Mouse (Mus musculus): ENCODE data around the gene Cavin1. TPM values are rescaled to one million over a fixed set of nuclear protein-coding genes. Genes with fewer than 3 reads are reported as not detected.
A peak's percentile ranks its signal among the peaks of the same experiment; 100 is the strongest.

The Cavin1 gene
- polyA plus RNA-seq, 1 experiment, result 284 TPM

DNA sequence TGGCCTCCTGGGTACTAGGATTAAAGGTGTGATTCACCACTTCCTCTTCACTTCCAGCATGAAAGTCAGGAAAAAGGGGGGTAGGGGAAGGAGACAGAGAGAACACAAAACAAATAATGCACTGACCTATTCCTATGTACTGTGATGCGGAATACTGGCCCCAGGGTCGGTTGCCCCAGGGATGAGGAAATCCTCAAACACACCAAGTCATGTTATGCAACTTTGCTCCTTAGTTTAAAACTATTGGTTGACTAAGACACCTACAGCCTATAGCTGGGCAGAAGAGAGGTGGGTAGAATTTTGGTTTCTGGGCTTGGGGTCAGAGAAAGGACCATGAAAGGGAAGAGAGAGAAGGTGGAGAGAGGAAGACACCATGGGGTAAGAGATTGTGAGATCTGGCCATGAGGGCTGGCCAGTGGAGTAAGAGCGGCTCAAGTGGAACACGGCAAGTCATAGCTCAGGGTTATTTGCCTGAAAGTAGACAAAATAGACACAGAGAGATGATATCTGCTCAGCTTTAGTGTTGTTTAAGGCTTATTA is 54.2 kb downstream of the Cavin1 start:
- peaks cover 49% of the 10 kb centered on the region for H3K79me2 ChIP-seq (ENCODE audit: control insufficient read depth, insufficient read depth)
- H3K4me2 ChIP-seq (ENCODE audit: low read depth), result no peak overlapping the region
- H3K4me3 ChIP-seq, result no peak overlapping the region
- H3K27me3 ChIP-seq (ENCODE audit: control insufficient read depth, insufficient read depth, insufficient read length), result no peaks in the 10 kb centered on the region
- TF ChIP-seq POLR2A (IDR thresholded peaks at IDR 0.05; ENCODE audit: insufficient read length, low read depth), result no peak
- no peak for TF ChIP-seq MYOG (IDR thresholded peaks at IDR 0.05; ENCODE audit: control insufficient read depth in 1 of 3, insufficient read depth in 1 of 3, insufficient read length in 2 of 3, low read depth in 2 of 3)
- TF ChIP-seq TCF3 (IDR thresholded peaks at IDR 0.05; ENCODE audit: insufficient read length, low read depth), result no peak
- TF ChIP-seq POLR2AphosphoS2 (IDR thresholded peaks at IDR 0.05; ENCODE audit: insufficient read length, low read depth), result no peak
- TF ChIP-seq MYOD1 (IDR thresholded peaks at IDR 0.05; ENCODE audit: control insufficient read depth in 1 of 3, insufficient read length in 2 of 3, low read depth in 2 of 3), result no peak
- no peak for TF ChIP-seq E2F4 (IDR thresholded peaks at IDR 0.05; ENCODE audit: insufficient read depth)
- H3K36me3 ChIP-seq (ENCODE audit: control insufficient read depth, insufficient read depth), result peaks cover 8% of the 10 kb centered on the region
- H3ac ChIP-seq (ENCODE audit: control insufficient read depth, insufficient read length), result no peak overlapping the region

DNA sequence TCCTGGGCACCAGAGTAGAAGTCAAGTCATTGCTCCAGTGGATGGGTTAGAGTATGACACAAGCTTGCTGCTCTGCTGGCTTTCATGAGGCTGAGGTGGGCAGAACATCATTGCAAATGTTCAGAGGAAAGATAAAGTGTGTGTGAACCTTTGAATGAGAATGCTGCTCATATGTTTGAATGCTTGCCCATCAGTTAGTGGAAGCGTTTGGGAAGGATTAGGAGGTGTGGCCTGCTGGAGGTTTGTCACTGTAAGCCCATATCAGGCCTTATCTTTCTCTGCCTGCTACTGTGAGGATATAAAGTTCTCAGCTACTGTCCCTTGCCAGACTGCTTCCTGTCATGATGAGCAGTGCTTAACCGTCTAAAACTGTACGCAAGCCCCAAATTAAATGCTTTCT is 55.6 kb downstream of the Cavin1 start:
- Histone ChIP-seq H3K79me2 (ENCODE audit: control insufficient read depth, insufficient read depth) (peaks cover 39% of the 10 kb centered on the region), H3ac (ENCODE audit: control insufficient read depth, insufficient read length) (no peak overlapping the region), H3K27me3 (ENCODE audit: control insufficient read depth, insufficient read depth, insufficient read length) (no peaks in the 10 kb centered on the region), H3K4me2 (ENCODE audit: low read depth) (no peak overlapping the region), H3K4me3 (no peak overlapping the region), H3K36me3 (ENCODE audit: control insufficient read depth, insufficient read depth) (peaks cover 16% of the 10 kb centered on the region)
- TF ChIP-seq SRF (IDR thresholded peaks at IDR 0.05; ENCODE audit: control insufficient read depth, insufficient read length, low read depth) (no peak), REST (IDR thresholded peaks at IDR 0.05; ENCODE audit: insufficient read depth, insufficient read length) (no peak), E2F4 (IDR thresholded peaks at IDR 0.05; ENCODE audit: insufficient read depth) (no peak), TCF3 (IDR thresholded peaks at IDR 0.05; ENCODE audit: insufficient read length, low read depth) (no peak), MAX (IDR thresholded peaks at IDR 0.05; ENCODE audit: low read depth) (no peak), POLR2A (IDR thresholded peaks at IDR 0.05; ENCODE audit: insufficient read length, low read depth) (no peak), MYOD1 (IDR thresholded peaks at IDR 0.05; ENCODE audit: control insufficient read depth in 1 of 3, insufficient read length in 2 of 3, low read depth in 2 of 3) (no peak), TCF12 (IDR thresholded peaks at IDR 0.05; ENCODE audit: insufficient read depth, poor library complexity, severe bottlenecking) (no peak), POLR2AphosphoS2 (IDR thresholded peaks at IDR 0.05; ENCODE audit: insufficient read length, low read depth) (no peak), USF1 (IDR thresholded peaks at IDR 0.05; ENCODE audit: low read depth) (no peak), CEBPB (IDR thresholded peaks at IDR 0.05; ENCODE audit: insufficient read depth, poor library complexity, severe bottlenecking) (no peak), MYOG (IDR thresholded peaks at IDR 0.05; ENCODE audit: control insufficient read depth in 1 of 3, insufficient read depth in 1 of 3, insufficient read length in 2 of 3, low read depth in 2 of 3) (no peak)

DNA sequence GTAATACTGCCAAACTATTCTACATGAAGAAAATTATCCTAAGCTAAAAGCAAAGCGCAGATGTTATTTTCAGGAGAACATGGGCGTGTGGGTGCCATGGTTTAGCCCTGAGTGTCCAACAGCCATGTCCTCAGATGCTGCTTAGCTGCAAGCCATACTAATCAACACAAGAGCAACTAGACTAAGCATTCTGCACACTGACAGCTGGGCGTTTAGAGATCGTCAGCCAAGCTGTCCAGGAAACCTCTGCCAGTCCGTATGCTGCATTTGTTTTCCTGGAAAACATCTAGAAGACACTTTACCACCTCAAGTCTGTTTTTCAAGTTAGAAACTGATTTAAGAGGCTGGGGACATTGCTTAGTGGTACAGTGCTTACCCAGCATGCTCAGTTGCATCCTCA is 56.3 kb downstream of the Cavin1 start:
- TF ChIP-seq POLR2A (IDR thresholded peaks at IDR 0.05; ENCODE audit: insufficient read length, low read depth) (no peak), MYOD1 (IDR thresholded peaks at IDR 0.05; ENCODE audit: control insufficient read depth in 1 of 3, insufficient read length in 2 of 3, low read depth in 2 of 3) (peak; percentile 6 to 77 (median 53)), MAX (IDR thresholded peaks at IDR 0.05; ENCODE audit: low read depth) (no peak), POLR2AphosphoS2 (IDR thresholded peaks at IDR 0.05; ENCODE audit: insufficient read length, low read depth) (no peak), E2F4 (IDR thresholded peaks at IDR 0.05; ENCODE audit: insufficient read depth) (no peak), TCF12 (IDR thresholded peaks at IDR 0.05; ENCODE audit: insufficient read depth, poor library complexity, severe bottlenecking) (no peak), MYOG (IDR thresholded peaks at IDR 0.05; ENCODE audit: control insufficient read depth in 1 of 3, insufficient read depth in 1 of 3, insufficient read length in 2 of 3, low read depth in 2 of 3) (peak in 2 of 3 experiments; percentile 83 to 86), USF1 (IDR thresholded peaks at IDR 0.05; ENCODE audit: low read depth) (no peak), SRF (IDR thresholded peaks at IDR 0.05; ENCODE audit: control insufficient read depth, insufficient read length, low read depth) (no peak), REST (IDR thresholded peaks at IDR 0.05; ENCODE audit: insufficient read depth, insufficient read length) (no peak), TCF3 (IDR thresholded peaks at IDR 0.05; ENCODE audit: insufficient read length, low read depth) (peak; percentile 20), CEBPB (IDR thresholded peaks at IDR 0.05; ENCODE audit: insufficient read depth, poor library complexity, severe bottlenecking) (no peak)
- H3K79me2 ChIP-seq (ENCODE audit: control insufficient read depth, insufficient read depth), result peaks cover 36% of the 10 kb centered on the region
- H3K4me2 ChIP-seq (ENCODE audit: low read depth), result peak overlapping the region; percentile 63
- H3ac ChIP-seq (ENCODE audit: control insufficient read depth, insufficient read length), result no peak overlapping the region
- no peaks in the 10 kb centered on the region for H3K27me3 ChIP-seq (ENCODE audit: control insufficient read depth, insufficient read depth, insufficient read length)
- peaks cover 22% of the 10 kb centered on the region for H3K36me3 ChIP-seq (ENCODE audit: control insufficient read depth, insufficient read depth)
- H3K4me3 ChIP-seq, result no peak overlapping the region

DNA sequence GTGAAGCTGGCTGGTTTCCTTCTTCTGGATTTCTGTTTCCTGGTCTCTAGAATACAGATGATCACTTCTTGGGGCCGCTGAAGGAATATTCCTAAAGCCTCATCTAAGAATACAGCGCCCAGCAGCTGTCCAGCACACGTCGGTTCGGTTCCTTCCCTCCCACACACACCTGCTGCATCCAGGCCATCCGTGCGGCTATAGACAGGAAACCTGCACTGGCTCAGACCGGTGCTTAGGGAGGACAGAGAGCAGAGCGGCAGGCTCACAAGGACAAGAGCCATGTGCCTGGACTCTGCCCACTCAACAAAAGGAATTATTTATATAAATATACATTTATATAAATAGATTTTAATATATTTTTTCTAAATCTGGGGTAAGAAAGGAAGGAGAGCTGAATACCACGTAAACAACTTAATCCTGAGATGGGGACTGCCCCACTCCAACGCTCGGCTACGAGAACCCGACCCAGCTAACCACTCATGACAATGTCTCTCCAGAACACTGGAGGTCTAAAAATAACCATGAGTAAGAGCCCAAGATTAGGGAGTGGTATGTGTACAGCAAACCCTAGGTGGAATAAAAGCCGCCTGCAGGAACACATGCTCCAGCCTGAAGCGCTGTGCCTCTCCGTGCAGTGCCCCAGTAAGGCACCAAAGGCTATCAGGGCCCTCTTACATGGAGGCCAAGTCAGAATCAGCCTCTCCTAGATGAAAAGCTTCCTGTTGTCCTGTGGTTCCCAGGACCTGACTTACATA is 58.1 kb downstream of the Cavin1 start:
- Histone ChIP-seq H3K36me3 (ENCODE audit: control insufficient read depth, insufficient read depth) (peaks cover 37% of the 10 kb centered on the region), H3K79me2 (ENCODE audit: control insufficient read depth, insufficient read depth) (peaks cover 32% of the 10 kb centered on the region), H3K27me3 (ENCODE audit: control insufficient read depth, insufficient read depth, insufficient read length) (no peaks in the 10 kb centered on the region), H3ac (ENCODE audit: control insufficient read depth, insufficient read length) (no peak overlapping the region), H3K4me3 (no peak overlapping the region), H3K4me2 (ENCODE audit: low read depth) (peak overlapping the region; percentile 63)
- TF ChIP-seq REST (IDR thresholded peaks at IDR 0.05; ENCODE audit: insufficient read depth, insufficient read length), result peak; percentile 12
- TF ChIP-seq TCF12 (IDR thresholded peaks at IDR 0.05; ENCODE audit: insufficient read depth, poor library complexity, severe bottlenecking), result peak; percentile 70
- TF ChIP-seq MYOG (IDR thresholded peaks at IDR 0.05; ENCODE audit: control insufficient read depth in 1 of 3, insufficient read depth in 1 of 3, insufficient read length in 2 of 3, low read depth in 2 of 3), result peak; percentile 22 to 92 (median 85)
- TF ChIP-seq POLR2AphosphoS2 (IDR thresholded peaks at IDR 0.05; ENCODE audit: insufficient read length, low read depth), result no peak
- TF ChIP-seq CEBPB (IDR thresholded peaks at IDR 0.05; ENCODE audit: insufficient read depth, poor library complexity, severe bottlenecking), result no peak
- TF ChIP-seq MYOD1 (IDR thresholded peaks at IDR 0.05; ENCODE audit: control insufficient read depth in 1 of 3, insufficient read length in 2 of 3, low read depth in 2 of 3), result peak in 2 of 3 experiments; percentile 92 to 96
- peak; percentile 50 for TF ChIP-seq TCF3 (IDR thresholded peaks at IDR 0.05; ENCODE audit: insufficient read length, low read depth)

All from myocyte (in vitro differentiated cells).